Mouse (Mus musculus): ENCODE data around the gene Sept9.
A peak's percentile ranks its signal among the peaks of the same experiment; 100 is the strongest.
"Not testable (repeated sequence)": the region's sequence is repeated elsewhere in the genome, so short reads cannot be mapped to it uniquely, and the experiment has no call there.

Gene Sept9

DNA sequence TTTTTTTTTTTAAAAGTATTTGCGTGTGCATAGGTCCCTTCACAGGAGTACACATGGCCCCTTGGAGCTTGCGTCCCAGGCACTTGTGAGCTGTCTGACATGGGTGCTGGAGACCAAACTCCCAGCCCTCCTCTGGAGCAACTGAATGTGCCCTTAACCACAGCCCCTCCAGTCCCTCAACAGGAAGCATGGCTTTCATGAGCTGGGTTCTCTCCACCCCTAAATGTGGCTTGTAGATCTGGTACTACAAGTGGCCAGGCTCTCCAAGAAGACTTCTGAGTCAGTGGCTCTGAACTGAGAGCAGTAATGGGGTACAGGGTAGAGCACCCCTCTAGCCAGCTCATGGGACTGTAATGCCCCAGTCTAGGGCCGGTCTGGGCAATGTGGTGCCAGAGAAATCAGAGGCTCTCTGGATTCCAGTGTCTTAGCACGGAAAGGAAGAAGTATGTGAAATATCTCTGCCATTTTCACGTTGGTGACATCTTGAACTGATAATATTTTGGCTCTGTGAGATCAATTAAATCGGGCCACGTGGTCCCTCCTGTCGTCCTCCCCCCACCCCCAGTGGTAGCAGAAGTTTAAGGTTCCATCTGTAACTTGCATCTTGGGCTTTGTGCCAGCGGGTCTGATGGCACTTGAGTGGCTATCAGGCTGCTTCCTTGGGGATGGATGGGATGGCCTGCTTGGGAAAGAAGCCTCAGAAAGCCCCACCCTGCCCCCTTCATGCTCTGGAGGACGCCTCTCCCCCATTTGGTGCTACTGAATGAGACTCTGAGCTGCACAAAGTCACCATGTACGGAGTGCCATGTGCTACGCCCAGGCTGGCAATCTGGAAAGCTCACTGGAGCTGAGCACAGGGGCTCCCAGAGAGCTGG is 130.9 kb downstream of the Sept9 start:
- DNase-seq = no peak

DNA sequence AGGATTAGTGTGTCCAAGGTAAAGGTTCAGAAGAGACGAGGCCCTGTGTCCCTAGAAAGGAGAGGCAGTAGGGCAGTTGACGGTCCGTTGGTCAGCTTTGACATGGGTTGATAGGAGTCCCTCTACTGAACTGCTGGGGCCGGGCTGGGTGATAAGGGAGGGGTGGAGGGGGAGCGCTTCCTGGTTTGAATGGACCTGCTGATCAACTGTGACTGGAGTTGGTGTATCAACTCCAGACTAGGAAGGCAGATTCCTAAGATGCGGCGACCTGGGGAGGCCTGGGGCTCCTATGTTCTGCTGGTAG is 131.4 kb downstream of the Sept9 start:
- DNase-seq = no peak

DNA sequence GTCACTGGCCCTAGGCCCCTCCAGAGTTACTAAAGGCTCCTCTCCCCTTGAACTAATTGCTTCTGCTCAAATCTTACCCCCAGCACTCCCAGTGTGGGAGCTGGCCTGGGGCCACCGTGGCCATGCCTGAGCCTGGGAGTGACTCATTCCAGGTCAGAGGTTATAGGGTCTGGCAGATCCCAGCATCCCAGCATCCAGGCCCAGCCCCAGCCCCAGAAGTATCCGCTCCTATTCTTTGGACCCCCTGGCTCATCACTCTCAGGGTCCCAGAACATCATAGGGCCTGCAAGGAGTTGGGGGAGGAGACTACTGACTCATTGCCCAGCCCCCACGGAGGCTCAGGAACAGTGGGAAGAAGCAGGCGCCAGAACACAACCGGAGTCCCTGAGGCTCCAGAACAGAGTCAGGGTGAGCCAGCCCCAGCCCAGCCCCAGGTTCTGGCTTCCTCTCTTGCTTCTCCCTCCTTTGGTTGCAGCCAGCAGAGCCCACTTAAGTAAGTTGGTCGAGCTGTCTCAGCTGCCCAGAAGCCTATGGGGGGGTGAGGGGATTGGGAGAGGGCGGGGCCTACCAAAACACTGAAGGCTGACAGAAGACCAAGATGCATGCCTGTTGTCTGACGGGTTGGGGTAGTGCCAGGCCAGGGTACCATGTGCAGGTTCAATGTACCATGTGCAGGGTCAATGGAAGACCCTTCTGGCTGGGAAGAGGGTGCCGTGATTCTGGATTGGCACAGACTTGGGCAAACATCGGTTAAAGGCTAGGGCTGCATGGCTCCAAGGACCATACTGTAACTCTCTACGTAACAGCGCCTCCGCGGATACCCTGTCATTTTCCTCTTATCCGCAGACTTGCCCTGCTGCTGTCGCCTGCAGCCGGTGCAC is 132.1 kb downstream of the Sept9 start:
- peak in 1 of 2 experiments; percentile 47 for DNase-seq

GRCm38 (mm10) chr11:117332242-117333149 is 133.0 kb downstream of the Sept9 start:
- peak; percentile 67 to 79 for DNase-seq

DNA sequence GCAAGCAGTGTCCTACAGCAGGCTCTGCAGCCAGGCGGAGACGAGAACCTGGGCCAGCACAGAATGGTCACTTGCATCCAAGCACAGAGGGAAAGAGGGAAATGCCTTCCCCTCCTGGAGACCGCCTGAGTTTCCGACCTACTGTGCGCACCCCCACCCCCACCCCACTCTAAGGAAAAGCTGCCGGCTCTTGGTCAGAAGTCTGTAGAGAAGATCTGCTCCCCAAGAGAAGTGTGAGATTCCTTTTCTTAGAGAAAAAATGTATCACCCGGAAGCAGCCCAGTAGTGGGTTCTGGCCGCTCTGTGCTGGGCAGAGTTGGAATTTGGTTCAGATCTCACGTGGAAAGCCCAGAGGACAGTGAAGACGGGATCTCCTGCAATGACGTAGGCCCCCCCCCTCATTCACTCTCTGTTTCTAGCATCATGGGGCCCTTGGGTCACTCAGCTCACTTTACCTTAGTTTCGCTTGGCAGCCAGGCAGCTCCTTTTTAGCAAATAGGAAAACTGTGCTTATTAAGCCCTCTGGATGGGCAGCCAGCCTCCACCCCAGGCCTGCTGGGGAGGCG is 133.8 kb downstream of the Sept9 start:
- no peak for DNase-seq

DNA sequence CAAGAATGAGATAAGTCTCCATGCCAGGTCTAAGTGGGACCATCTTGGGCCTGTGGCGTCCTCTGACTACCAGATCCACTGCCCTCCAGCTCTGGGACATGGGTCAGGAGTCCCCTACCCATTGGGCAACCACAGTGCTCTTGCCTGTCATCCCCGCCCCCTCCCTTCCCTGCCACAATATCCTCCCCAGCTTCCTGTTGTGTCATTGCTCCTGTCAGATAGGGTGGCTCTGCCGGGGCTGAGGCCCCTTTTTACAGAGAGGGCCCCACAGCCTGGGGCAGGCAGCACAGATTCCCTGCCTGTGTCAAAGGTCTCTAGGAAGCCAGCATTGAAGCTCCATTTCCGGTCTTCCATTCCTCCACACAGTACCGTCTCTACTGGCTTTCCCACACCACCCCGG is 134.6 kb downstream of the Sept9 start:
- DNase-seq = peak; percentile 64 to 76

DNA sequence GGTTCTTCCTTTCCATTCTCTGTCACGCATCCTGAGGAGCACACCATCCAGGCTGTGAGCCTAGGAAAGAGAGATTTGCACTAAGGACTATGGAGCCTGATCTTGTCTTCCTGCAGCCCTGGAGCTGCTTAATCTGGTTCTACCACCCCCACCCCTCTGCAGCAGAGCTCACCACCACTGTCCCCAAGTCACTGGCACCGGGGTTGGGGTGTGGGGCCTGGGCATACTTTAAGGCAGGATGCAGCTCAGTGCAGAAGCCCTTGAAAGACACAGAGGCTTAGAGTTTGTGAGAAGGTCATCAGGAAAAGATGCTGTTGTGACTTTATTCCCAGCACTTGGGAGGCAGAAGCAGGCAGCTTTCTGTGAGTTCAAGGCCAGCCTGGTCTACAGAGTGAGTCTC is 135.7 kb downstream of the Sept9 start:
- DNase-seq = no peak

GRCm38 (mm10) chr11:117336081-117336788 is 136.8 kb downstream of the Sept9 start:
- no peak for DNase-seq

DNA sequence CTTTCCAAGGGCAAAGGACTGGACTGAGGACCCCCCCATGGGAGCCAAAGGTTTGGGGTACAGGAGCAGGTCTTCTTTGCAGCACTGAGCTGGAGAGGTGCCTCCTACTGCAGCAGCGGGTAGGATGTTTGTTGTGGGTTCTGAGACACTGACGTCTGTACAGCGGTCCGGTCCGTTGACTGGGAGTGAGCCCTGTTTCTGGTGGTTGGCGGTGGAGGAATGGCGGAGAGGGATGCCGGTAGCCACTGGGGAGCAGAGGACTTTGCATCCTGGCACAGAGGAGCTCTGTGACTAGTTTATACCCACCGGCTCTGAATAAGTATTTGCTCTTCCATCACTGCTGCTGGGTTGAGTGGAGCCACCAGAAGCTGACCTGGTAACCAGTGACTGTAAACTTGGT is 138.3 kb downstream of the Sept9 start:
- DNase-seq = no peak

- DNase-seq = no peak
Observed at GRCm38 (mm10) chr11:117338503-117338902, 139.0 kb downstream of the Sept9 start.

DNA sequence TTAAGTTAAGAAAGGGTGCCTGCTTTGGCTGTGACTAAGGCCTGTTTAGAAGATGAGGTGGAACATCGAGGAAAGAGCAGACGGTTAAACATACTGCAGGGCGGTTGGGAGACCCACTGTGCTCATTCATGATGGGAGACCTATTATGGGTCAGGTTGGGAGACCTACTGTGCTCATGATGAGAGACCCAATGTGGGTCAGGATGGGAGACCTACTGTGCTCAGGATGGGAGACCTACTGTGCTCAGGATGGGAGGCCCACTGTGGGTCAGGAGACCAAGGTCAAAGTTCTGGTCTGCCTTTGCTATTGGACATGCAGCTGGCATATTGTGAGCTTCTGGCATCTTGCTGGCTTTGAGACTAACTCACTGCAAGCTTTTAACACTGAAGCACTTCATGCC is 139.6 kb downstream of the Sept9 start:
- DNase-seq = no peak

- DNase-seq = no peak
Observed at GRCm38 (mm10) chr11:117341218-117341617, 141.8 kb downstream of the Sept9 start.

- no peak for DNase-seq
Observed at GRCm38 (mm10) chr11:117342076-117342475, 142.6 kb downstream of the Sept9 start.

DNA sequence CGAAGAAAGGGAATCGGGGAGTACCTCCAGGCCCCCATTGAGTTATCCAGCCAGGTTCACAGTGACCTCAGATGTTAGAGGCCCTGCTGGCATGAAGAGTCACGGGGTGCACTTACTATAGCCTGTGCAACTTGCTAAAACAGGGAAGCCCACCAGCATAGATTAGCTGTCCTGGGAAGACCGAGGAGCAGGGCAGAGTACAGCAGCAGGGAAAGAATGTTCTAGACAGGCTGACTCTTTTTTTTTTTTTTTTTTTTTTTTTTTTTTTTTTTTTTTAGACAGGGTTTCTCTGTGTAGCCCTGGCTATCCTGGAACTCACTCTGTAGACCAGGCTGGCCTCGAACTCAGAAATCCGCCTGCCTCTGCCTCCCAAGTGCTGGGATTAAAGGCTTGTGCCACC is 143.0 kb downstream of the Sept9 start:
- DNase-seq = not testable (repeated sequence)

DNA sequence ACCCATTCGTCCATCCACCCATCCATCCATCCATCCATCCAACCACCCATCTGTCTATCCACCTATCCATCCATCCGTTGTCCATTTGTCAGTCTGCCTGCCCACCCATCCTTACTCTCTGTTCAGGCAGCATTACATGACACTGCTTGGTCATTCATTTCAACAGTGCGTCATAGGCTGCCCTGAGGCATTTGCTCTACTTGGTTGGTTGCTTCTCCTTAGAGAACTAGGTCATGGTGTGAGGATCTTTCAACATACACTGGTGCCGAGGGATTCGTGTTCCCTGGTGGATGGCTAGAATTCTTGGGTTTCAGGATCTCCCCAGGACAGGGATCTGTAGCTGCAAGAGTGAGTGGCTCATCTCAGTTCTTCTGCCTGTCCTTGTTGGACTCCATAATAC is 144.3 kb downstream of the Sept9 start:
- no peak for DNase-seq

DNA sequence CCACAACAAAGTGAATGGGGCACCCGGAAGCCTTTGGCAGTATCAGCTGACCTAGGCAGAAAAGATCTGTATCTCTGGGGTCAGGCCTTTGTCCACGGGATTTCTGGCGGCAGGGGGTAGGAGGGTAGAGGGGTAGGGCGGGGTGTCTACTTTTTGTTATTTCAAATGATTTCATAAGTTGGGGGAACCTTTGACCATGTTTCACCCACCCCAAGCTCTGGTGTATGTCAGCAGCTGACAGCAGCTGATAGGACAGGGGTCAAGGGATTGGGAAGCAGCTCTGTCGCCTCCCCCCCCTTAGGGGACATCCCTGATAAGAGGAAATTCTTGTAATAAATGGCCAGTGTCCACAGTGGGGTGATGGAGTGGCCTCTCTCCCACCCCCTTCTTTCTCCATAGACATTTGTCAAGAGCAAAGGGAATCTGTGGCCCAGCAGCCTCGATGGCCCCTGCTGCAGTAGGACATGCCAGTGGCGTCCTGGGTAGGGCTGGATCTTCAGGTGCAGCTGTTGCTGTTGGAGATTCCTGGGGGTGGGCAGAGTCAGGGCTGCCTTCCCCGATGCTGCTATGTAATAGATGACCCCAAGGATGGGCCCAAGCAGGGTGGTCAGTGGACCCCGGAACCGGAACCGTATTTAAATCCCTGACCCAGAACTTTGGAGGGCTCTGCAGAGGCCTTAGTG is 145.0 kb downstream of the Sept9 start:
- no peak for DNase-seq

- DNase-seq = no peak
Observed at GRCm38 (mm10) chr11:117345022-117345765, 145.7 kb downstream of the Sept9 start.

GRCm38 (mm10) chr11:117347256-117347655 is 147.8 kb downstream of the Sept9 start:
- no peak for DNase-seq

DNA sequence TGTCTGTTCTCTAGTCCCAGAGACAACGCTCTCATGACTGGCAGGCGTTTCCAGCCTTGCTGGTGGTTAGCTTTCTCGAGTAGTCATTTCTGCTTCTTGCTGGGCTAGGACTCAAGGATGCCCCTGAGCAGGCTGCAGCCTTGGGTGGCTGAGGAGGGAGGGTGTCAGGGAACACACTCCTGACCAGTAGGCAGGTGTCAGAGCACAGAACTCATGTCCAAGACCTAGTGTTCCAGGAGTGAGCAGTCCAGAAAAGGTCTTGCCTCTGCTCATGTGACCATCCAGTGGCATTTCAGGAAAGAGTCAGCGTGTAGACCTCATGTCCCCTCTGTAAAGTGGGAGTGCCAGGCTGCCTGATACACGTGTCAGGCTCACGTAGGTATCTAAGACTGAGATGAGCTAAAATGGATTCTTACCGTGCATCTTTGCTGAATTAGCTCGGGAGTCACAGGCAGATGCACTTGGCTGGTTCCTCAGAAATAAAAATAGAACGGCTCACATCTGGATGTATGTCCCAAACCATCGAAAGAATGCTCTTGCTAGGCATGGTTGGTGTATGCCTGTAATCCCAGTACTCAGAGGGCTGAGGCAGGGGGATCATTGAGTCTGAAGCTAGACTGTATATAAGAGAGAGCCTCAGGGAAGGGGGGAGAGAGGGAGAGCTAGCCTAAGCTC is 149.1 kb downstream of the Sept9 start:
- DNase-seq = no peak
